Mouse (Mus musculus): ENCODE results near the gene Plod3. TPM values are rescaled to one million over a fixed set of nuclear protein-coding genes. Genes with fewer than 3 reads are reported as not detected.

Plod3 gene
- polyA plus RNA-seq, 1 experiment from 2014 or later = 63.0 TPM

GRCm38 (mm10) chr5:136988420-136988819 lies 1.6 kb downstream of the Plod3 start:
- Histone ChIP-seq H3K27ac (ENCODE audit: low read length) (no peak overlapping the region; the same call in 1 of the 2 replicates), H3K36me3 (ENCODE audit: control insufficient read depth, insufficient read depth, low read length) (peaks cover 31% of the 10 kb centered on the region)
- ATAC-seq (ENCODE audit: low read depth) = no peak

GRCm38 (mm10) chr5:136989801-136990200 lies 3.0 kb downstream of the Plod3 start:
- H3K27ac ChIP-seq (ENCODE audit: low read length) = no peak overlapping the region
- no peaks in the 10 kb centered on the region for H3K9me3 ChIP-seq (ENCODE audit: control insufficient read depth, low read length)
- no peak overlapping the region for H3K4me2 ChIP-seq (ENCODE audit: low read depth, low read length)
- H3K36me3 ChIP-seq (ENCODE audit: control insufficient read depth, insufficient read depth, low read length) = peaks cover 39% of the 10 kb centered on the region
- no peak overlapping the region for H3K9ac ChIP-seq (ENCODE audit: low read length)
- peaks cover 12% of the 10 kb centered on the region for H3K4me1 ChIP-seq (replicated peaks; ENCODE audit: control insufficient read depth, insufficient read depth, low read length)
- H3K27me3 ChIP-seq (ENCODE audit: control insufficient read depth, insufficient read depth, low read depth, low read length) = no peaks in the 10 kb centered on the region
- no peak overlapping the region for H3K4me3 ChIP-seq (ENCODE audit: low read length)
- ATAC-seq (ENCODE audit: low read depth) = no peak
- WGBS = 89% methylated on average over 6 of the region's 6 CpGs

More at GRCm38 (mm10) chr5:136988420-136988819, 1.6 kb downstream of the Plod3 start:
- H3K9me3 ChIP-seq (ENCODE audit: control insufficient read depth, low read length) = no peaks in the 10 kb centered on the region
- peak overlapping the region; percentile 84 for H3K4me3 ChIP-seq (ENCODE audit: low read length)
- peak overlapping the region; percentile 80 for H3K4me2 ChIP-seq (ENCODE audit: low read depth, low read length)
- 44% methylated on average over 5 of the region's 7 CpGs for WGBS
- H3K9ac ChIP-seq (ENCODE audit: low read length) = peak overlapping the region; percentile 95
- peaks cover 12% of the 10 kb centered on the region for H3K4me1 ChIP-seq (replicated peaks; ENCODE audit: control insufficient read depth, insufficient read depth, low read length)
- no peaks in the 10 kb centered on the region for H3K27me3 ChIP-seq (ENCODE audit: control insufficient read depth, insufficient read depth, low read depth, low read length)

GRCm38 (mm10) chr5:136999449-136999848 lies 12.6 kb downstream of the Plod3 start:
- Histone ChIP-seq H3K27me3 (ENCODE audit: control insufficient read depth, insufficient read depth, low read depth, low read length) (no peaks in the 10 kb centered on the region), H3K9me3 (ENCODE audit: control insufficient read depth, low read length) (no peaks in the 10 kb centered on the region), H3K4me2 (ENCODE audit: low read depth, low read length) (no peak overlapping the region), H3K4me1 (replicated peaks; ENCODE audit: control insufficient read depth, insufficient read depth, low read length) (peaks cover 3% of the 10 kb centered on the region; the same call in 1 of the 2 replicates), H3K36me3 (ENCODE audit: control insufficient read depth, insufficient read depth, low read length) (peaks cover 8% of the 10 kb centered on the region), H3K9ac (ENCODE audit: low read length) (no peak overlapping the region), H3K4me3 (ENCODE audit: low read length) (no peak overlapping the region), H3K27ac (ENCODE audit: low read length) (no peak overlapping the region)
- no peak for ATAC-seq (ENCODE audit: low read depth)
- 59% methylated on average over 4 of the region's 5 CpGs for WGBS

- Histone ChIP-seq H3K27ac (ENCODE audit: low read length) (no peak overlapping the region), H3K36me3 (ENCODE audit: control insufficient read depth, insufficient read depth, low read length) (no peaks in the 10 kb centered on the region; the same call in 1 of the 2 replicates), H3K9ac (ENCODE audit: low read length) (no peak overlapping the region), H3K27me3 (ENCODE audit: control insufficient read depth, insufficient read depth, low read depth, low read length) (no peaks in the 10 kb centered on the region), H3K4me3 (ENCODE audit: low read length) (no peak overlapping the region), H3K4me1 (replicated peaks; ENCODE audit: control insufficient read depth, insufficient read depth, low read length) (peaks cover 3% of the 10 kb centered on the region; the same call in 1 of the 2 replicates), H3K4me2 (ENCODE audit: low read depth, low read length) (no peak overlapping the region), H3K9me3 (ENCODE audit: control insufficient read depth, low read length) (no peaks in the 10 kb centered on the region)
- no peak for ATAC-seq (ENCODE audit: low read depth)
- WGBS = 73% methylated on average over 2 of the region's 2 CpGs
These were observed 13.8 kb downstream of the Plod3 start for GRCm38 (mm10) chr5:137000612-137001011.

GRCm38 (mm10) chr5:137007276-137007675 lies 20.5 kb downstream of the Plod3 start:
- H3K4me1 ChIP-seq (replicated peaks; ENCODE audit: control insufficient read depth, insufficient read depth, low read length) = peaks cover 3% of the 10 kb centered on the region; the same call in 1 of the 2 replicates
- no peak overlapping the region for H3K9ac ChIP-seq (ENCODE audit: low read length)
- WGBS = 26% methylated on average over 8 of the region's 8 CpGs
- no peak for ATAC-seq (ENCODE audit: low read depth)
- H3K4me2 ChIP-seq (ENCODE audit: low read depth, low read length) = no peak overlapping the region
- H3K4me3 ChIP-seq (ENCODE audit: low read length) = no peak overlapping the region
- H3K27me3 ChIP-seq (ENCODE audit: control insufficient read depth, insufficient read depth, low read depth, low read length) = no peaks in the 10 kb centered on the region
- no peaks in the 10 kb centered on the region for H3K36me3 ChIP-seq (ENCODE audit: control insufficient read depth, insufficient read depth, low read length)
- no peak overlapping the region for H3K27ac ChIP-seq (ENCODE audit: low read length)
- no peaks in the 10 kb centered on the region for H3K9me3 ChIP-seq (ENCODE audit: control insufficient read depth, low read length)

GRCm38 (mm10) chr5:137009988-137010387 lies 23.2 kb downstream of the Plod3 start:
- 21% methylated on average over 3 of the region's 3 CpGs for WGBS
- Histone ChIP-seq H3K9me3 (ENCODE audit: control insufficient read depth, low read length) (peaks cover 3% of the 10 kb centered on the region; the same call in 1 of the 2 replicates), H3K36me3 (ENCODE audit: control insufficient read depth, insufficient read depth, low read length) (no peaks in the 10 kb centered on the region), H3K9ac (ENCODE audit: low read length) (no peak overlapping the region), H3K27me3 (ENCODE audit: control insufficient read depth, insufficient read depth, low read depth, low read length) (no peaks in the 10 kb centered on the region), H3K4me2 (ENCODE audit: low read depth, low read length) (no peak overlapping the region), H3K4me1 (replicated peaks; ENCODE audit: control insufficient read depth, insufficient read depth, low read length) (peaks cover 3% of the 10 kb centered on the region; the same call in 1 of the 2 replicates), H3K27ac (ENCODE audit: low read length) (no peak overlapping the region), H3K4me3 (ENCODE audit: low read length) (no peak overlapping the region)
- ATAC-seq (ENCODE audit: low read depth) = no peak

GRCm38 (mm10) chr5:137012401-137012950 lies 25.7 kb downstream of the Plod3 start:
- WGBS = 69% methylated on average over 15 of the region's 15 CpGs

GRCm38 (mm10) chr5:137015913-137016312 lies 29.1 kb downstream of the Plod3 start:
- H3K9ac ChIP-seq (ENCODE audit: low read length) = no peak overlapping the region
- no peak overlapping the region for H3K27ac ChIP-seq (ENCODE audit: low read length)
- H3K4me1 ChIP-seq (replicated peaks; ENCODE audit: control insufficient read depth, insufficient read depth, low read length) = no peaks in the 10 kb centered on the region
- no peak for ATAC-seq (ENCODE audit: low read depth)
- no peak overlapping the region for H3K4me2 ChIP-seq (ENCODE audit: low read depth, low read length)
- H3K9me3 ChIP-seq (ENCODE audit: control insufficient read depth, low read length) = peaks cover 5% of the 10 kb centered on the region; the same call in 1 of the 2 replicates
- WGBS = 92% methylated on average over 3 of the region's 3 CpGs
- no peak overlapping the region for H3K4me3 ChIP-seq (ENCODE audit: low read length)
- no peaks in the 10 kb centered on the region for H3K36me3 ChIP-seq (ENCODE audit: control insufficient read depth, insufficient read depth, low read length)
- H3K27me3 ChIP-seq (ENCODE audit: control insufficient read depth, insufficient read depth, low read depth, low read length) = no peaks in the 10 kb centered on the region; the same call in 1 of the 2 replicates

More at GRCm38 (mm10) chr5:137012401-137012950, 25.7 kb downstream of the Plod3 start:
- H3K9me3 ChIP-seq (ENCODE audit: control insufficient read depth, low read length) = peaks cover 5% of the 10 kb centered on the region; the same call in 1 of the 2 replicates
- no peak overlapping the region for H3K9ac ChIP-seq (ENCODE audit: low read length)
- no peak overlapping the region for H3K4me3 ChIP-seq (ENCODE audit: low read length)
- H3K36me3 ChIP-seq (ENCODE audit: control insufficient read depth, insufficient read depth, low read length) = no peaks in the 10 kb centered on the region
- H3K27ac ChIP-seq (ENCODE audit: low read length) = no peak overlapping the region
- H3K4me1 ChIP-seq (replicated peaks; ENCODE audit: control insufficient read depth, insufficient read depth, low read length) = no peaks in the 10 kb centered on the region
- H3K27me3 ChIP-seq (ENCODE audit: control insufficient read depth, insufficient read depth, low read depth, low read length) = no peaks in the 10 kb centered on the region
- no peak for ATAC-seq (ENCODE audit: low read depth)
- H3K4me2 ChIP-seq (ENCODE audit: low read depth, low read length) = no peak overlapping the region

- H3K9ac ChIP-seq (ENCODE audit: low read length) = no peak overlapping the region
- no peak overlapping the region for H3K4me2 ChIP-seq (ENCODE audit: low read depth, low read length)
- H3K27me3 ChIP-seq (ENCODE audit: control insufficient read depth, insufficient read depth, low read depth, low read length) = peaks cover 49% of the 10 kb centered on the region
- H3K36me3 ChIP-seq (ENCODE audit: control insufficient read depth, insufficient read depth, low read length) = no peaks in the 10 kb centered on the region
- H3K4me3 ChIP-seq (ENCODE audit: low read length) = no peak overlapping the region
- H3K27ac ChIP-seq (ENCODE audit: low read length) = no peak overlapping the region
- no peaks in the 10 kb centered on the region for H3K9me3 ChIP-seq (ENCODE audit: control insufficient read depth, low read length)
- ATAC-seq (ENCODE audit: low read depth) = no peak
- H3K4me1 ChIP-seq (replicated peaks; ENCODE audit: control insufficient read depth, insufficient read depth, low read length) = no peaks in the 10 kb centered on the region
- 46% methylated on average over 3 of the region's 3 CpGs for WGBS
These were observed 37.5 kb downstream of the Plod3 start for GRCm38 (mm10) chr5:137024318-137024717.

All from lung, embryonic 16.5 days (tissue).